Mouse (Mus musculus) E14TG2a.4 (cell line): ENCODE measurements around the gene Ern1.

ENCODE experiments used
- CTCF ChIP-seq: conservative IDR thresholded peaks from 2 replicates; pipeline ENCODE4 v1.5.1; 2014; ENCODE audit warnings: low read length
- NANOG ChIP-seq: IDR thresholded peaks from 2 replicates; pipeline ENCODE4 v1.6.1; 2014; ENCODE audit warnings: borderline replicate concordance, low read length, mixed read lengths
- POU5F1 ChIP-seq: IDR thresholded peaks from 2 replicates; pipeline ENCODE4 v1.6.1; 2014; ENCODE audit warnings: low read length, borderline replicate concordance

DNA sequence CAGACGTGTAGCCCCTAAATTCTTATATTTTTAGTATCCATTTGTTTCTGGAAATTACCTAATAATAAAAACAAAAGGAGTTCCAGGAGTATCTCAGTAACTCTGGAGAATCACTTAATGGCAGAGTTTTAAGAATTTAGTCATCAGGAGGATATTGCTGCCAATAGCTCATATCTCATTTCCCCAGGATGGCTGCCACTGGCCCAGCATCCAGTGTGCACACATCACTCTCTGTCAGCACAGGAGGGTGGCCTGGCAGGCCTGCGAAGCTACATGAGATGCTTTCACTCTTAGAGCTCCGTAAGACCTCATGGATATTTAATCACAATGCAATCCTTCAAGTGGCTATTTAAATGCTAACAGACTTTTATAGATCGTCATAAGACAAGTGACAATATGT is 34.0 kb upstream of the Ern1 start:
- TF ChIP-seq CTCF (no peak), POU5F1 (no peak), NANOG (no peak)
